Mouse (Mus musculus) thymus, adult 2 months (tissue): ENCODE results near the gene Mrc2.

Source experiments
- CTCF ChIP-seq: fragments of 200-500 bp; IDR thresholded peaks from 2 replicates; pipeline ENCODE4 v1.5.1; 2012; ENCODE audit warnings: mild to moderate bottlenecking, control low read depth, low read length, moderate library complexity, borderline replicate concordance; ENCODE audit not compliant: control insufficient read depth, poor library complexity, insufficient read depth; ENCODE audit errors: extremely low read depth
- POLR2A ChIP-seq: fragments of 200-500 bp; IDR thresholded peaks from 2 replicates; pipeline ENCODE4 v1.6.1; 2012; ENCODE audit warnings: mild to moderate bottlenecking, low read length, control low read depth, moderate library complexity; ENCODE audit not compliant: control insufficient read depth, poor library complexity, insufficient read depth; ENCODE audit errors: extremely low read depth

DNA sequence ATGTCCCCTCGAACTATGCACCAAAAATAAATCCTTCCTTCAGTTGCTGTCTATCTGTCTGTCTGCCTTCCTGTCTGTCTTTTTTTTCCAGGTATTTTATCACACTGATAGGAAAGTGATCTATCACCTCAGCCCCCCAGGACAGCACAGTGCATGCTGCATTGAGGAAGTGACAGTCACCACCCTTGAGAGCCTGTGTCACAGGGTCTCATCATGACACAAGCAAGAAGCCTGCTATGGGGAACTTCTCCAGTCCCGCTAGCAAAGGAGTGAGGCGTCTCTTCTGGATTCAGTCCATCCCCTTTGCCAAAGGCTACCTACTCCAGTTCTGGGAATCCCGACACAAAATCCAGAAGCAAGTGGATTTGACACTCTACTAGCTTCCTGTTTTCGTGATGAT lies 76.4 kb downstream of the Mrc2 start:
- no peak for TF ChIP-seq CTCF
- TF ChIP-seq POLR2A = no peak
